In the genomic region with DNA sequence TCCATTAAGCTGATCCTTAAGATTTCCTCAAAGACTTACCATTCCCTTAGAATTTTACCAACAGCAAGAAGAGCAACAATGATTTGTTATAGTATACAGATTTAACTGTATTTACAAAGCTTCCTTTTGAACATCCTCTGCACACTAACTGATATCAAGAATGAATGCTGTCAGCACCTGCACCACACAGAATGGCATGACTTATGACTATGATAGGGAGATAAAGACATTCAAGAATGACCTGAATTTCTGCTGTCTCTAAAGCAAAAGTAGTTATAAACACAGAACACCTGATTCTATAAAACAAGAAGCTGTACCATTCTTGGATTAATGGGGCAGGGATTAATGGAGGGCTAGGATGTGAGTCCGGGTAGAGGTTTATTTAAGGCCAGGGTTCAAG, we compare ENCODE assay signal across 13 mouse cellular contexts. TPM values are rescaled to one million over a fixed set of nuclear protein-coding genes. Genes with fewer than 3 reads are reported as not detected.
A peak's percentile ranks its signal among the peaks of the same experiment; 100 is the strongest.
DNase-seq lines count a peak whose midpoint lies in the region; ATAC-seq and TF ChIP-seq lines count a peak whose summit lies in the region.
"Had no signal": no experiment of that assay in that cellular context is flagged by ENCODE, and none has a peak within 500 bp of the region (broad histone marks: within the 10 kb centered on the region; RNA-seq: fewer than 3 reads in every experiment).

No protein-coding gene starts in this region.

- no peak for TF ChIP-seq CTCF in lung, embryonic 14.5 days (IDR thresholded peaks at IDR 0.05; ENCODE audit: low read depth)

- no peaks in the 10 kb centered on the region for H3K9me3 ChIP-seq in heart, embryonic 11.5 days (replicated peaks; ENCODE audit: control insufficient read depth, low read length)
- no peaks in the 10 kb centered on the region for H3K9me3 ChIP-seq in lung, embryonic 14.5 days (ENCODE audit: low read depth, low read length)
- no peaks in the 10 kb centered on the region for H3K9me3 ChIP-seq in liver, embryonic 12.5 days (replicated peaks)
- H3K9me3 ChIP-seq: embryonic facial prominence, embryonic 15.5 days; limb, embryonic 12.5 days had no signal

- intact Hi-C loops in heart, postnatal 36 days (cut with DNase I) = no loop called here

- no peak overlapping the region for H3K4me3 ChIP-seq in heart, embryonic 11.5 days (ENCODE audit: low read depth, low read length)
- H3K4me3 ChIP-seq in lung, embryonic 14.5 days (ENCODE audit: low read depth, low read length) = no peak overlapping the region
- H3K4me3 ChIP-seq in liver, embryonic 12.5 days = no peak overlapping the region
- H3K4me3 ChIP-seq: embryonic facial prominence, embryonic 15.5 days; limb, embryonic 12.5 days had no signal

- H3K4me1 ChIP-seq in heart, embryonic 11.5 days (ENCODE audit: control insufficient read depth, insufficient read depth, low read length) = peaks cover 9% of the 10 kb centered on the region
- 0 out of 2 replicates have a peak, but pooled peaks cover 4% of the 10 kb centered on the region for H3K4me1 ChIP-seq in lung, embryonic 14.5 days (ENCODE audit: insufficient read depth)
- H3K4me1 ChIP-seq in liver, embryonic 12.5 days = peaks cover 33% of the 10 kb centered on the region

- no peak overlapping the region for H3K9ac ChIP-seq in heart, embryonic 11.5 days (ENCODE audit: low read depth, low read length)
- no peak overlapping the region for H3K9ac ChIP-seq in lung, embryonic 14.5 days
- H3K9ac ChIP-seq in liver, embryonic 12.5 days = no peak overlapping the region
- H3K9ac ChIP-seq: embryonic facial prominence, embryonic 15.5 days; limb, embryonic 12.5 days; liver, postnatal 0 days had no signal

- no peak for DNase-seq in heart, postnatal 36 days
- DNase-seq in lung, embryonic 14.5 days = no peak
- no peak for DNase-seq in lung, postnatal 36 days
- DNase-seq in urinary bladder, postnatal 4 days (ENCODE audit: low spot score in 2 of 2) = no peak
- DNase-seq: gastrocnemius, postnatal 14 days had no signal

- H3K36me3 ChIP-seq in heart, embryonic 11.5 days (ENCODE audit: control insufficient read depth, insufficient read depth, low read length) = no peaks in the 10 kb centered on the region
- H3K36me3 ChIP-seq in lung, embryonic 14.5 days (ENCODE audit: insufficient read depth) = no peaks in the 10 kb centered on the region; the same call in 1 of the 2 replicates
- H3K36me3 ChIP-seq in liver, embryonic 12.5 days = no peaks in the 10 kb centered on the region
- H3K36me3 ChIP-seq: embryonic facial prominence, embryonic 15.5 days had no signal

- 0 out of 2 replicates have a peak overlapping the region, but pooled peaks have one; percentile 22 for H3K27ac ChIP-seq in heart, embryonic 11.5 days (ENCODE audit: low read depth, low read length)
- peak overlapping the region; percentile 54; the same call in 1 of the 2 replicates for H3K27ac ChIP-seq in lung, embryonic 14.5 days (ENCODE audit: low read depth)
- H3K27ac ChIP-seq in liver, embryonic 12.5 days = no peak overlapping the region
- H3K27ac ChIP-seq: embryonic facial prominence, embryonic 15.5 days; limb, embryonic 12.5 days; macrophage had no signal

- no peaks in the 10 kb centered on the region for H3K27me3 ChIP-seq in heart, embryonic 11.5 days (ENCODE audit: control insufficient read depth, insufficient read depth, low read length)
- no peaks in the 10 kb centered on the region for H3K27me3 ChIP-seq in lung, embryonic 14.5 days (ENCODE audit: insufficient read depth, low read length)
- H3K27me3 ChIP-seq in liver, embryonic 12.5 days (replicated peaks) = no peaks in the 10 kb centered on the region
- H3K27me3 ChIP-seq: embryonic facial prominence, embryonic 15.5 days; limb, embryonic 12.5 days had no signal

- no peak overlapping the region for H3K4me2 ChIP-seq in heart, embryonic 11.5 days
- no peak overlapping the region for H3K4me2 ChIP-seq in lung, embryonic 14.5 days
- no peak overlapping the region for H3K4me2 ChIP-seq in liver, embryonic 12.5 days
- H3K4me2 ChIP-seq: embryonic facial prominence, embryonic 15.5 days; limb, embryonic 12.5 days had no signal

- no peak for ATAC-seq in heart, embryonic 11.5 days (replicated peaks; ENCODE audit: insufficient number of reproducible peaks, low FRiP score, low TSS enrichment)
- no peak for ATAC-seq in lung, embryonic 14.5 days (ENCODE audit: insufficient read depth)
- peak; percentile 70 for ATAC-seq in CD4-positive, CD25-positive, alpha-beta regulatory T cell, adult 4 months
- ATAC-seq in megakaryocyte progenitor cell, adult 5-6 weeks (replicated peaks; ENCODE audit: poor library complexity) = peak; percentile 77
- ATAC-seq in liver, embryonic 12.5 days = no peak

- WGBS in heart, embryonic 11.5 days (ENCODE audit: insufficient replicate concordance) = 84% methylated on average over 1 of the region's 1 CpGs
- 40% methylated on average over 1 of the region's 1 CpGs for WGBS in lung, embryonic 14.5 days
- WGBS in liver, embryonic 12.5 days (ENCODE audit: insufficient replicate concordance) = 90% methylated on average over 1 of the region's 1 CpGs

RNA-seq across cellular contexts. Expression of a gene that starts 32.2 kb away (rescaled TPM):
- polyA plus RNA-seq in heart, embryonic 11.5 days (2014; fragmentation: Nextera tagmentation; extraction: Ambion mirVana) = 45.0 and 47.6 TPM in 2 replicates
- total RNA-seq in heart, postnatal 36 days (2021) = 10 to 100 TPM; 22.1 to 30.2 TPM
- 73.7 and 73.9 TPM in 2 replicates for polyA plus RNA-seq in lung, embryonic 14.5 days (2014; fragmentation: Nextera tagmentation; extraction: Ambion mirVana)
- 100 to 1,000 TPM; 121 to 156 TPM for polyA plus RNA-seq in CD4-positive, CD25-positive, alpha-beta regulatory T cell, adult 4 months (2017; shearing (Covaris generic))
- 62.6 and 71.6 TPM in 2 replicates for total RNA-seq in megakaryocyte progenitor cell, adult 5-6 weeks (2015)
- 43.6 and 48.9 TPM in 2 replicates for total RNA-seq in megakaryocyte progenitor cell, adult 5-6 weeks (2017)
- polyA plus RNA-seq in liver, embryonic 12.5 days (2016; fragmentation: Nextera tagmentation; extraction: Ambion mirVana) = 20.3 and 21.3 TPM in 2 replicates

RNA-seq across cellular contexts. Expression of a gene that starts 46.3 kb away (rescaled TPM):
- polyA plus RNA-seq in heart, embryonic 11.5 days (2014; fragmentation: Nextera tagmentation; extraction: Ambion mirVana) = 61.3 and 61.8 TPM in 2 replicates
- 10 to 100 TPM; 28.1 to 33.0 TPM for total RNA-seq in heart, postnatal 36 days (2021)
- polyA plus RNA-seq in lung, embryonic 14.5 days (2014; fragmentation: Nextera tagmentation; extraction: Ambion mirVana) = 6.1 and 7.2 TPM in 2 replicates
- polyA plus RNA-seq in CD4-positive, CD25-positive, alpha-beta regulatory T cell, adult 4 months (2017; shearing (Covaris generic)) = 1 to 10 TPM; 4.9 to 5.9 TPM
- 0.68 and 0.74 TPM in 2 replicates for total RNA-seq in megakaryocyte progenitor cell, adult 5-6 weeks (2015)
- total RNA-seq in megakaryocyte progenitor cell, adult 5-6 weeks (2017) = 0.37 and 0.88 TPM in 2 replicates
- polyA plus RNA-seq in liver, embryonic 12.5 days (2016; fragmentation: Nextera tagmentation; extraction: Ambion mirVana) = 0.64 and 0.77 TPM in 2 replicates
- polyA plus RNA-seq: macrophage had no signal

Comparison
In these comparisons a context has a peak if more than half of its experiments do, and no peak if none do; other contexts are left out.
1. ATAC-seq: peak in CD4-positive, CD25-positive, alpha-beta regulatory T cell, adult 4 months (single experiment) and megakaryocyte progenitor cell, adult 5-6 weeks (single experiment); none in heart, embryonic 11.5 days (single experiment), lung, embryonic 14.5 days (single experiment) and liver, embryonic 12.5 days (single experiment).